Comparison of ENCODE assay signal across 30 mouse cellular contexts in genomic region chr2:45688996-45689395, GRCm38 (mm10).
DNase-seq lines count a peak whose midpoint lies in the region; ATAC-seq lines count a peak whose summit lies in the region.
"Had no signal": no experiment of that assay in that cellular context is flagged by ENCODE, and none has a peak within 500 bp of the region (broad histone marks: within the 10 kb centered on the region; RNA-seq: fewer than 3 reads in every experiment).

No protein-coding gene starts in this region.

- H3K4me3 ChIP-seq in brown adipose tissue, adult 24 weeks (ENCODE audit: insufficient read depth, low read depth, low read length) = no peak overlapping the region
- H3K4me3 ChIP-seq: embryonic facial prominence, embryonic 12.5 days; embryonic facial prominence, embryonic 15.5 days; erythroblast, embryonic 14.5 days; forebrain, embryonic 12.5 days; forebrain, embryonic 15.5 days; gastrocnemius, adult 2 months; heart, embryonic 12.5 days; heart, embryonic 15.5 days had no signal

- peak; percentile 89 for DNase-seq in 3T3-L1 (ENCODE audit: low read depth, low spot score)
- DNase-seq in NIH3T3 (ENCODE audit: low read depth) = peak; percentile 57
- DNase-seq in lung, postnatal 4 days = no peak
- DNase-seq: adrenal gland, adult 8-10 months; adrenal gland, postnatal 25 days; cerebellum, adult 11 months; cerebellum, adult 2 months; cerebellum, adult 9-11 months; cerebellum, postnatal 25 days; gastrocnemius, adult 2 months; gastrocnemius, postnatal 14 days; heart, adult 18-20 months; heart, postnatal 10 days; heart, postnatal 4 days; kidney, adult 2 months had no signal

- ATAC-seq in cerebellum, adult (ENCODE audit: insufficient number of reproducible peaks, low FRiP score, low TSS enrichment) = no peak
- no peak for ATAC-seq in frontal cortex, adult (ENCODE audit: low TSS enrichment)
- ATAC-seq: CD4-positive, CD25-positive, alpha-beta regulatory T cell, adult 4 months; forebrain, embryonic 15.5 days; hindbrain, postnatal 0 days; inflammation-experienced regulatory T-cells, adult 6 months; intestine, embryonic 16.5 days had no signal

- no peaks in the 10 kb centered on the region for H3K4me1 ChIP-seq in brown adipose tissue, adult 24 weeks (ENCODE audit: control insufficient read depth, insufficient read depth, insufficient read length, low read length)
- H3K4me1 ChIP-seq: embryonic facial prominence, embryonic 12.5 days; embryonic facial prominence, embryonic 15.5 days; heart, embryonic 12.5 days had no signal

- 0 out of 2 replicates have a peak overlapping the region, but pooled peaks have one; percentile 35 for H3K27ac ChIP-seq in brown adipose tissue, adult 24 weeks (replicated peaks; ENCODE audit: low read depth, low read length)
- H3K27ac ChIP-seq: embryonic facial prominence, embryonic 12.5 days; embryonic facial prominence, embryonic 15.5 days; forebrain, embryonic 12.5 days; forebrain, embryonic 15.5 days; gastrocnemius, adult 2 months; heart, embryonic 15.5 days; hindbrain, embryonic 14.5 days; hindbrain, postnatal 0 days had no signal

Comparison
In these comparisons a context has a peak if more than half of its experiments do, and no peak if none do; other contexts are left out.
1. DNase-seq: peak in 3T3-L1 (single experiment) and NIH3T3 (single experiment); none in lung, postnatal 4 days (0 of 2).